Mouse (Mus musculus): ENCODE results near the gene Ldb1.
"Not testable (repeated sequence)": the region's sequence is repeated elsewhere in the genome, so short reads cannot be mapped to it uniquely, and the experiment has no call there.

Gene Ldb1

GRCm38 (mm10) chr19:46028747-46029320 is 16.2 kb downstream of the Ldb1 start:
- peak; percentile 67 for DNase-seq (ENCODE audit: low read depth)

GRCm38 (mm10) chr19:46026567-46026966 is 18.4 kb downstream of the Ldb1 start:
- no peak for DNase-seq (ENCODE audit: low read depth)

- no peak for DNase-seq (ENCODE audit: low read depth)
Observed at GRCm38 (mm10) chr19:46024959-46025358, 20.1 kb downstream of the Ldb1 start.

- no peak for DNase-seq (ENCODE audit: low read depth)
Observed at GRCm38 (mm10) chr19:46016023-46016422, 29.0 kb downstream of the Ldb1 start.

- peak; percentile 93 for DNase-seq (ENCODE audit: low read depth)
Observed at GRCm38 (mm10) chr19:46014572-46015178, 30.3 kb downstream of the Ldb1 start.

GRCm38 (mm10) chr19:46005680-46006079 is 39.3 kb downstream of the Ldb1 start:
- DNase-seq (ENCODE audit: low read depth) = no peak

- no peak for DNase-seq (ENCODE audit: low read depth)
Observed at GRCm38 (mm10) chr19:46004814-46005466, 40.1 kb downstream of the Ldb1 start.

- DNase-seq (ENCODE audit: low read depth) = peak; percentile 94
Observed at GRCm38 (mm10) chr19:46003371-46004226, 41.4 kb downstream of the Ldb1 start, which contains the start of gene Hps6. TSS of gene Hps6 (plus strand) at chr19:46003508.

GRCm38 (mm10) chr19:46002279-46002678 is 42.7 kb downstream of the Ldb1 start:
- DNase-seq (ENCODE audit: low read depth) = peak; percentile 78

- DNase-seq (ENCODE audit: low read depth) = no peak
Observed at GRCm38 (mm10) chr19:45999378-45999777, 45.6 kb downstream of the Ldb1 start.

- DNase-seq (ENCODE audit: low read depth) = no peak
Observed at GRCm38 (mm10) chr19:45998694-45999217, 46.3 kb downstream of the Ldb1 start.

- DNase-seq (ENCODE audit: low read depth) = peak; percentile 96
Observed at GRCm38 (mm10) chr19:45997785-45998693, 47.0 kb downstream of the Ldb1 start, which contains the start of gene Armh3. TSS of gene Armh3 (minus strand) at chr19:45998488.

- peak; percentile 77 for DNase-seq (ENCODE audit: low read depth)
Observed at GRCm38 (mm10) chr19:45997365-45997764, 47.6 kb downstream of the Ldb1 start.

GRCm38 (mm10) chr19:45993981-45994737 is 50.9 kb downstream of the Ldb1 start:
- DNase-seq (ENCODE audit: low read depth) = no peak

GRCm38 (mm10) chr19:45993441-45993840 is 51.6 kb downstream of the Ldb1 start:
- not testable (repeated sequence) for DNase-seq (ENCODE audit: low read depth)

GRCm38 (mm10) chr19:45991171-45991570 is 53.8 kb downstream of the Ldb1 start:
- no peak for DNase-seq (ENCODE audit: low read depth)

- no peak for DNase-seq (ENCODE audit: low read depth)
Observed at GRCm38 (mm10) chr19:45988238-45988637, 56.8 kb downstream of the Ldb1 start.

- no peak for DNase-seq (ENCODE audit: low read depth)
Observed at GRCm38 (mm10) chr19:45984379-45984778, 60.6 kb downstream of the Ldb1 start.

Data from induced T-regulatory cell, adult 2 months (primary cell).